Mouse (Mus musculus) liver, adult 2 months (tissue): ENCODE results near the gene Ncdn.

Source experiments
- CTCF ChIP-seq: fragments of 200-500 bp; IDR thresholded peaks from 2 replicates; pipeline ENCODE4 v1.5.1; 2011; ENCODE audit warnings: low read depth, low read length, control low read depth
- POLR2A ChIP-seq: fragments of 200-500 bp; IDR thresholded peaks from 2 replicates; pipeline ENCODE4 v1.6.1; 2011; ENCODE audit warnings: low read length, control low read depth; ENCODE audit not compliant: insufficient read depth; ENCODE audit errors: extremely low read depth

DNA sequence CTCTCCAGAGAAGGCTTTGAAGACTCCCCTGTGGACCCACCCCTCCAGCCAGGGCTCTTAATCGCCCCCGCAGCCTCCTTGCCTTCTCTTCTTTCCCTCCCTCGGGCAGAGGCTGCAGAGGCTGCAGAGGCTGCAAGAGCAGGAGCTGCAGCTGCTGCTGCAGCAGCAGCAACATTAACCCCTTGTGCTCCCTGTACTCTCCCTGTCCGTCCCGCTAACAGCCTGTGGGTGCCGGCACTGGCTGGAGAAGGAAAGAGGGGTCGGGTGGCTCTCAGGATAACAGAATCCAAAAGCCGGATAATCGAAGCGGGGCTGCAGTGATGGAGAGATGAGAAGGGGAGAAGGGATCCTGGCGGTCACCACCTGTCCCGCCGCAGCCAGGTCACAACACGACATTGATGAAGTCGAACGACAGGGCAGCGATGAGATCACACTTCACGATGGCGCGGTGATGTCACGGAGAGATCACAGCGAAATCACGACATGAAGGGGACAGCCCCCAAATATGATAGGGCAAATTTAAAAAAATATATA, 563 bp downstream of the Ncdn start:
- TF ChIP-seq CTCF (no peak), POLR2A (no peak)
